Mouse (Mus musculus) telencephalon, adult 2 months (tissue): ENCODE results near the gene Gm28043.
"Not testable (repeated sequence)": the region's sequence is repeated elsewhere in the genome, so short reads cannot be mapped to it uniquely, and the experiment has no call there.

Experiments used
- DNase-seq: peaks from one replicate; pipeline ENCODE4 v3.0.0-alpha.2; 2011; ENCODE audit warnings: low read depth, low spot score

The Gm28043 gene

GRCm38 (mm10) chr17:29614115-29615023 lies at the start of gene Gm28043, which contains the start of gene Rnf8:
TSS of gene Gm28043 (plus strand) at chr17:29614876.
TSS of gene Rnf8 (plus strand) at chr17:29614790.
- peak; percentile 87 for DNase-seq

- DNase-seq, result no peak
Measured at GRCm38 (mm10) chr17:29565521-29565920, 49.2 kb upstream of the Gm28043 start.

- DNase-seq, result no peak
Measured at GRCm38 (mm10) chr17:29568435-29568834, 46.2 kb upstream of the Gm28043 start.

GRCm38 (mm10) chr17:29569831-29570230 lies 44.8 kb upstream of the Gm28043 start:
- DNase-seq, result no peak

GRCm38 (mm10) chr17:29579579-29580126 lies 35.0 kb upstream of the Gm28043 start:
- no peak for DNase-seq

GRCm38 (mm10) chr17:29583569-29583968 lies 31.1 kb upstream of the Gm28043 start:
- no peak for DNase-seq

- DNase-seq, result no peak
Measured at GRCm38 (mm10) chr17:29584306-29584705, 30.4 kb upstream of the Gm28043 start.

GRCm38 (mm10) chr17:29584737-29585136 lies 29.9 kb upstream of the Gm28043 start:
- DNase-seq, result peak; percentile 33

- no peak for DNase-seq
Measured at GRCm38 (mm10) chr17:29585446-29585845, 29.2 kb upstream of the Gm28043 start.

- DNase-seq, result no peak
Measured at GRCm38 (mm10) chr17:29586921-29587320, 27.8 kb upstream of the Gm28043 start.

GRCm38 (mm10) chr17:29589221-29589898 lies 25.3 kb upstream of the Gm28043 start:
- no peak for DNase-seq

GRCm38 (mm10) chr17:29595891-29596770 lies 18.5 kb upstream of the Gm28043 start:
- DNase-seq, result no peak

GRCm38 (mm10) chr17:29596771-29597132 lies 17.9 kb upstream of the Gm28043 start:
- no peak for DNase-seq

- DNase-seq, result no peak
Measured at GRCm38 (mm10) chr17:29599051-29599450, 15.6 kb upstream of the Gm28043 start.

GRCm38 (mm10) chr17:29599537-29599936 lies 15.1 kb upstream of the Gm28043 start:
- no peak for DNase-seq

GRCm38 (mm10) chr17:29601391-29601790 lies 13.3 kb upstream of the Gm28043 start:
- no peak for DNase-seq

- DNase-seq, result no peak
Measured at GRCm38 (mm10) chr17:29603283-29603682, 11.4 kb upstream of the Gm28043 start.

GRCm38 (mm10) chr17:29613453-29613852 lies 1.2 kb upstream of the Gm28043 start:
- not testable (repeated sequence) for DNase-seq

- no peak for DNase-seq
Measured at GRCm38 (mm10) chr17:29615024-29615551, 412 bp downstream of the Gm28043 start.

GRCm38 (mm10) chr17:29615616-29616015 lies 940 bp downstream of the Gm28043 start:
- DNase-seq, result peak; percentile 45

GRCm38 (mm10) chr17:29619231-29619630 lies 4.6 kb downstream of the Gm28043 start:
- no peak for DNase-seq
